Mouse (Mus musculus) retina, postnatal 7 days (tissue): Measurements from ENCODE around the gene Smoc1.

Source experiments
- DNase-seq: peaks from one replicate; pipeline ENCODE4 v3.0.0-alpha.2; 2012; ENCODE audit warnings: low read depth, low spot score

The Smoc1 gene

GRCm38 (mm10) chr12:81026277-81026994, at the start of gene Smoc1:
Gene Smoc1, plus strand, starts transcription at chr12:81026808.
- DNase-seq, result peak; percentile 75

GRCm38 (mm10) chr12:80982326-80982725, 44.3 kb upstream of the Smoc1 start:
- peak; percentile 58 for DNase-seq

GRCm38 (mm10) chr12:80983695-80984094, 42.9 kb upstream of the Smoc1 start:
- no peak for DNase-seq

GRCm38 (mm10) chr12:80986628-80987027, 40.0 kb upstream of the Smoc1 start:
- DNase-seq, result no peak

- no peak for DNase-seq
Measured at GRCm38 (mm10) chr12:80988286-80988685, 38.3 kb upstream of the Smoc1 start.

GRCm38 (mm10) chr12:80990901-80991445, 35.6 kb upstream of the Smoc1 start:
- no peak for DNase-seq

- no peak for DNase-seq
Measured at GRCm38 (mm10) chr12:80991806-80992205, 34.8 kb upstream of the Smoc1 start.

GRCm38 (mm10) chr12:80992540-80993122, 34.0 kb upstream of the Smoc1 start:
- DNase-seq, result no peak

GRCm38 (mm10) chr12:80993773-80994172, 32.8 kb upstream of the Smoc1 start:
- DNase-seq, result no peak

- DNase-seq, result no peak
Measured at GRCm38 (mm10) chr12:80995326-80995725, 31.3 kb upstream of the Smoc1 start.

- no peak for DNase-seq
Measured at GRCm38 (mm10) chr12:80997652-80998051, 29.0 kb upstream of the Smoc1 start.

- DNase-seq, result no peak
Measured at GRCm38 (mm10) chr12:80998528-80999221, 27.9 kb upstream of the Smoc1 start.

GRCm38 (mm10) chr12:81000924-81001323, 25.7 kb upstream of the Smoc1 start:
- DNase-seq, result no peak

GRCm38 (mm10) chr12:81002841-81003635, 23.6 kb upstream of the Smoc1 start:
- no peak for DNase-seq

GRCm38 (mm10) chr12:81009813-81010212, 16.8 kb upstream of the Smoc1 start:
- DNase-seq, result no peak

GRCm38 (mm10) chr12:81011994-81012393, 14.6 kb upstream of the Smoc1 start:
- DNase-seq, result no peak

- no peak for DNase-seq
Measured at GRCm38 (mm10) chr12:81013496-81013895, 13.1 kb upstream of the Smoc1 start.

- no peak for DNase-seq
Measured at GRCm38 (mm10) chr12:81017624-81018023, 9.0 kb upstream of the Smoc1 start.

- no peak for DNase-seq
Measured at GRCm38 (mm10) chr12:81018516-81019279, 7.9 kb upstream of the Smoc1 start.

GRCm38 (mm10) chr12:81019280-81019935, 7.2 kb upstream of the Smoc1 start:
- no peak for DNase-seq
